Mouse (Mus musculus) embryo, embryonic 11 days (tissue): Measurements from ENCODE around the gene Clps.
A peak's percentile ranks its signal among the peaks of the same experiment; 100 is the strongest.

Source experiments
- DNase-seq: peaks from one replicate; pipeline ENCODE4 v3.0.0-alpha.2; 2015

The Clps gene

DNA sequence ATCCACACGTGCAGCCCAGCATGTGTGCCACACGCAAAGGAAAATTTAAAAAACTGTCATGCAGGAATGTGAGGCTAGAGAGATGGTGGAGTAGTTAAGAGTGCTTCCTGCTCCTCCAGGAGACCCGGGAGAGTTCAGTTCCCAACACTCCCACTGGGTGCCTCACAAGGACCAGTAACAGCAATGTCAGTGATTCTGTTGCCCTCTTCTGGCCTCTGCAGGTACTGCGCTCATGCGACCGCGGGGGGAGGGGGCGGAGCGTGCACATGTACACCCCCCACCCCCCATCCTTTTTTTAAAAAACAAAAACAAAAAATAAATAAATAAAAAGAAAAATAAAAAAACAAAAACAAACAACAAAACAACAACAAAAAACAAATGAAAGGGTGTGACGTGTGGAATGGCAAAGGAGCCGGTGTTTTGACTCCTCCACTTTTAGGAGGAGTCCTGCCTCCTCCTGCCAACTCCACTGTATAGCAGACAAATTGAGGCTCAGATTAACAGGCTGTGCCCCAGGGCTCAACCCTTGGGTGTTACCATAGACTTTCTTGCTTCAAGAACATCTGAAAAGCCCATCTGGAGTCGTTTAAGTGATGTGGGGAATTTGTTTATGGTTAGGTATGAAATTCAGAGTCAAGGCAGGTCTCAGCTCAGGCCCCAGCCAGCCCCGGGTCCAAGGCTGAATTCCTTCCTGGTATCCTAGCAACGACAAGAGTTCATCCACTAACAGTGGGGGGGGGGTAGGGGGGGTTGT lies 7.3 kb downstream of the Clps start:
- DNase-seq = peak; percentile 82

DNA sequence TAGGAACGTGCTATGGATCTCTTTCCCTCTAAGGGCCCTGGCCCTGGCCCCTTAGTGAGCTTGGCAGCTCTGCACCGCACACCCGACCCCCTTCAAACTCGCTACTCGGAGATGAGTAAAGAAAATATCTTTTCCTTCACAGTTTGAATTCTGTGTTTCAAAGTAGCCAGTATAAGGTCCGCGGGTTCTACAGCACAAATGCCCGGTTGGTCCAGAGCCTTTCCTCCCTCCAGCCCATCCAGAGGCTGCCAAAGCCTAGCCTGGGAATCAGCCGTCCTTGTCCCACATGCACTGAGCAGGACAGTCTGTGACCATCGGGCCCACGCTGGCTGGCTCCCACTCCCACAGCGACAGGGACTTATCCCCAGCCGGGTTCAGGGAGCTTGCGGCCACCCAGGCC lies 11.5 kb downstream of the Clps start, which contains the start of gene Clpsl2:
TSS of gene Clpsl2 (plus strand) at position 301 of the 400 bp plus-strand sequence.
- no peak for DNase-seq

DNA sequence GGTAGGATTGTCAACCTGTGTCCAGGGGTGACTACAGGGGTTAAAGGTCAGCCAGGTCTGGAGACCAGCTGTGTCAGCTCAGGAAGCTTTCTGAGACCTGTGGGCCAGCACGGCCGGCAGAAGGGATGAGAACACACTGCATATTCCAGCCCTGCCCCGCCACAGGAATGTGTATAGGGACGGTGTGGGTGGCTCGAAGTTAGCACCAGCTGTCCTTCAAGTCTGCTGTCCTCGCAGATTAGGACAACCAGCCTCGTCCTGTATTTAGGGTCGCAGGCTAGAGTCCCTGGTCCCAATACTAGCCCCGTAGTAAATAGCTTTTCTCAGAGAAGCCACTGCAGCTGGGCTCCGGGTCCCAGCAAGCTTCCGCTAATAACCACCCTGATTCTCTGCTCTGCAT lies 12.0 kb downstream of the Clps start:
- DNase-seq = no peak

DNA sequence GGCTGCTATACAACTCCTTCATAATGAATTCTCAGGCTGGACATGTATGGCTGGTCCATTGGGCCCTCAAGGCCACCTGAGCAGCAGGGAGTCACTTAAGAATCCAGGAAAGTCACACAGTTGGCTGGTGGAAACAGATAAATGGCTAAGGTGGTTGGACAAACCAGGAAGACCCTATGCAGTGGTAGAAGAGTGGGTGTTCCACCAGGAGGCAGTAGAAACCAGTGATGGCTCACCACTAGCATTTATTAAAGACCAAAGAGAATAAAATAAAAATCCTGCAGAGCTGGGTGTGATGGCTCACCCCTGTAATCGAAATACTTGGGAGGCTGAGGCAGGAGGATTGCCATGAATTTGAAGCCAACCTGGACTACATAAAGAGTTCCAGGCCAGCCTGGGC lies 13.6 kb downstream of the Clps start:
- DNase-seq = no peak

DNA sequence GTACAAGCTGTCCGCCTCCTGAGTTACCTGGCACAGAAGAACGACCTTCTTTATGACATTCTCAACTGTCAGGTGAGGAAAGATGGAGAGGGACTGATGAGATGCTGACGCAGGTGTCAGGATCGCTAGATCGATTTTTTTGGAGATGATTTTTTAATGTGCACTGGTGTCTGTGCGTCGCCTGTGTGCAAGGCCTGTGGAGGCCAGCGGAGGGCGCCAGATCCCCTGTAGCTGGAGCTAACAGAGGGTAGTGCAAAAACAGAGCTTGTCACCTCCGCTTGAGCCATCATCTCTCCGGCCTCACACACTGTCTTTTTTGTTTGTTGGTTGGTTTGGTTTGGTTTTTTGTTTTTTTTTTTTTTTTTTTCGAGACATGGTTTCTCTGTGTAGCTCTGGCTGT lies 22.7 kb downstream of the Clps start:
- DNase-seq = no peak

DNA sequence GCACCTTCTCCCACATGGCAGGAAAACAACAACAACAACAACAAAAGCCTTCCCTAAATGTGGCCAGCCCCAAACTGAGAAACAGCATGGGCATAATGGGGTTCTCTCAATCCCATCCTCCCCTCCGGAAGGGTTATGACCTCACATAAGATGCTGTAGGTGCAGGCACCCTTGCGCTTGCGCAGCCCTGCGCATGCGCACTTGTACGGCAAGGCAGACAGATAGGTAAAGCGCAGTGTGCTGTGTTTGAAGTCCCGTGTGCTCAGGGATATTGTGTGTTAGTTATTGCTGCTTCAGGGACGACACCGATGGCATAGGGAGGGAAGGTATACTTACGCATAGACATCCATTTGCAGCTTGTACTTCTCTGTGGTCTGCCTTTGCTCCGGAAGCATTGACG lies 27.2 kb downstream of the Clps start:
- no peak for DNase-seq

DNA sequence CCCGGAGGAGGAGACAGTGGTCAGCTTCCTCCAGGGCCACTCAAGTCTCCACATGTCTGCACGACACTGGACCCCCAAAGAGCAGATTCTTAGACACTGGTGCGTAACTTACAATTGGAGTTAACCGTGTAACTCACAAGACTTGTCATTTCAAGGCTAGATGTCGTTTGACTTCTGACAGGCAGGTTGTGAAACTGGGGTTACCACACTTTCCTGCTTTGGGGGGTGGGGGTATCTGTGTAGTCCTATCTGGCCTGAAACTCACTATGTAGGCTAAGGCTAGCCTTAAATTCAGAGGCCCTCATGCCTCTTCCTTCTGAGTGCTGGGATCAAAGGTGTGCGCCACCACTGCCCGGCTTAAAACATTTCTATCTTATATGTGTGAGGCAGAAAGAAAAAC lies 28.0 kb downstream of the Clps start:
- DNase-seq = no peak

DNA sequence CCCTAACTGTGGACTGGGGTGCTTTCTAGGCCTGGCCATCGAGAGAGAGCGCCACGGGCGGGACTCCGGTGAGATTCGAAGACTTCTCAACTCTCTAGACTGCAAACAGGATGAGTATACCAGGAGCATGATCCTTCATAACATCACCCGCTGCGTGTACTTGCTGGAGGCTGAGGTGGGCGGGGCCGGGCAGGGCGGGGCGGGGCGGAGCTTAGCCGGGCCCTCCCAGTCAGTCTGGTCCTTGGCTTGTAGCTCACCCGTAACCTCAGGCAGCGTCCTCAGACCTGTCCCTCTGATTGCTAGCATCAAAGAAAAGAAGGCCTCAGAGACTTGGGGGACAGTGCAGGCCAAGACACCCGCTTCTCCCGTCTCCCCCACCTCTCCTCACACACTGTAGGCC lies 28.6 kb downstream of the Clps start:
- peak; percentile 39 for DNase-seq

DNA sequence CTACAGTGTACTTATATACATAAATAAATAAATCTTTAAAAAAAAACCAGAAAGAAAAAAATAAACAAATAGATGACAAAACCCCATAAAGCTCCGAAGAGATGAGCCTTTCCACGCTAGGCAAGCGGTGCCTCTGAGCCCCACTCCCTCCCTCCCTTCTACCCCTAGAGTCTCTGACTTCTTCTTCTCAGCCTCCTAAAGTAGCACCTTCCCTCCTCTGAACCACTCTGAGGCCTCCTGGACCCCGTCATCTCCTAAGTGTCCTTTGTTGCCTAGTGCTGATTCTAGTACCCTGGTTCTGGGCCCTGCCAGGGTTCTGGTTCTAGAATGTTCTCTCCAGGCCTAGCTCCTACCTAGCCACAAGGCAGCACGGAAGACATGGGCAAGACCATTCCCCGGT lies 30.1 kb downstream of the Clps start, which contains the start of gene Armc12:
TSS of gene Armc12 (plus strand) at position 301 of the 400 bp plus-strand sequence.
- DNase-seq = no peak

DNA sequence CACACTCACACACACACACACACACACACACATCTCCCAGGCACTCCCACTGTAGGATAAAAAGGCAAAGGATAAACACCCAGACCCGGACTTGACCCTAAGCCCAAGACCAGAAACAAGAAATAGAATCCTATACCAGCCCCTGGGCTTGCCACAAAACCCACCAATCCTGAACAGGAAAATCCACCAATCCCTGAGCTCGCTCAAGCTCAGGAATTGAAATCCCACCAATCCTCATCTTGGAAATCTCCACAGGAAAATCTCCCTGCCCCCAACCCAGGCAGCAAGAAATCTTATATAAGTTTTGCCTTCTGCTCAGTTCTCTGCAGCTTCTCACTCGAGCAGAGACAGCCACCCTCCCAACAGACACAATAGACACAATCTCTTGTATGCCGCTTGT lies 31.4 kb downstream of the Clps start:
- no peak for DNase-seq

DNA sequence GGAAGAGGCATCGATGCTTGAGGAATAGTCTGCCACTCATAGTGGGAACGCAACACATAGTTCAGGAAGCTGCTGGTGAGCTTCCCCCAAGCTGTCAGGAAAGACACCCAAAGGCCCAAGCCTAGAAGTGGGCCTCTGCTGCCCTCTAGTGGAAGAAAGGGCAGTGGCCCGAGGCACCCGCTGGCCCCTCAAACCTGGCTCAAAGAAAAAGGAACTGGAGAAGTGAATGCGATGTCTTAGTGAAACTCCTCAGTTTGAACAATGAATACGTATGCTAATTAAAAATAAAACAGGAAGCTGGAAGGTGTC lies 32.6 kb downstream of the Clps start:
- DNase-seq = peak; percentile 88

DNA sequence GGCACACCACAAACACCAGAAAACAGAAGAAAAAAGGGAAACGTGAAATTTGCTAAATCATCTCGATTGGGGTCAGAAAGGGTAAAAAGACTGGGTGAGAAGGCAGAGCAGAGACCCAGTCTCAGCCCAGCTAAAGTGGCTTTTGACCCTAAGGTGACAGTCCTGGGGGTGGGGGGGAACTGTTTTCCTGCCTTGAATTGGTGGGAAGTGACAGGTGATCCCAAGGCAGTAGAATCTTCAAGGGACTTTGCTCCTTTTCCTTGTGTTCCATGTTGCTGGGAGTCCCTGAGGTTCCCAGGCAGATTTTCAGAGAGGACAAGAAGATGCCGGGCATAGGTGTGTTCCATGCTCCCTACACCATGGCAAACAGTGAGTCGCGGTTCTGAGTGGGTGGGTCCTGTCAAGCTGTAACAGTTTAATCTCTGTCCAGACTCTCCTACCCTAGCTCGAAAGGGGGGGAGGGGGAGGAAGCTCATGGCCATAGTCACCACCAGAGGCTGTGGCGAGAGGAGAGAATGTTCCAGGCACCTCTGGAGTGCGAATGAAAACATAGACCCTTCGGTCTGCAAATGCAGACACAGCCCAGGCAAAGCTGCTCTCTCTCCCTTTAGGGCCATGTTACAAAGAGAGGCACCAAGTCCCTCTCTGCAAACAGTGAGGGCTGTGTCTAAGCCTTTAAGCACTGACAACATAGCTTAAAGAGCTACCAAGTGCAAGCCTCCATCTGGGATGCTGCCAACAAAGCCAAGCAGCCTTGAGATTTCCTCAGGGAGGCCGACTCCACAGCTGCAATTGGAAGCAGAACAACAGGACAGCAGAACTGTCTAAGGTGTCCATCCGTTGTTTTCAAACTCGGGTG lies 33.2 kb downstream of the Clps start:
- no peak for DNase-seq

DNA sequence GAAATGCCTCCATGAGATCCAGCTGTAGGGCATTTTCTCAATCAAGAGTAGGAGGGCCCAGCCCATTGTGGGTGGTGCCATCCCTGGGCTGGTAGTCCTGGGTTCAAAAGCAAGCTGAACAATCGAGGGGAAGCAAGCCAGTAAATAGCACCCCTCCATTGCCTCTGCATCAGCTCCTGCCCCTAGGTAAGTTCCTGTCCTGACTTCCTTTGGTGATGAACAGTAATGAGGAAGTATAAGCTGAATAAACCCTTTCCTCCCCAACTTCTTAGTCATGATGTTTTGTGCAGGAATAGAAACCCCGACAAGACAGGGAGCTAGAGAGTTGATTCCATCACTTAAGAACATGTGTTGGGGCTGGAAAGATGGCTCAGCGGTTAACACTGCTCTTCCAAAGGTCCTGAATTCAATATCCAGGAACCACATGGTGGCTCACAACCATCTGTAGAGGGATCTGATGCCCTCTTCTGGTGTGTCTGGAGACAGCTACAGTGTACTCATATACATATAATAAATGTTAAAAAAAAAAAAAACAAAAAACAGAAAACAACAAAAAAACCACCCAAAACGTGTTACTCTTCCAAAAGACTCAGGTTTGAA lies 35.6 kb downstream of the Clps start:
- no peak for DNase-seq

DNA sequence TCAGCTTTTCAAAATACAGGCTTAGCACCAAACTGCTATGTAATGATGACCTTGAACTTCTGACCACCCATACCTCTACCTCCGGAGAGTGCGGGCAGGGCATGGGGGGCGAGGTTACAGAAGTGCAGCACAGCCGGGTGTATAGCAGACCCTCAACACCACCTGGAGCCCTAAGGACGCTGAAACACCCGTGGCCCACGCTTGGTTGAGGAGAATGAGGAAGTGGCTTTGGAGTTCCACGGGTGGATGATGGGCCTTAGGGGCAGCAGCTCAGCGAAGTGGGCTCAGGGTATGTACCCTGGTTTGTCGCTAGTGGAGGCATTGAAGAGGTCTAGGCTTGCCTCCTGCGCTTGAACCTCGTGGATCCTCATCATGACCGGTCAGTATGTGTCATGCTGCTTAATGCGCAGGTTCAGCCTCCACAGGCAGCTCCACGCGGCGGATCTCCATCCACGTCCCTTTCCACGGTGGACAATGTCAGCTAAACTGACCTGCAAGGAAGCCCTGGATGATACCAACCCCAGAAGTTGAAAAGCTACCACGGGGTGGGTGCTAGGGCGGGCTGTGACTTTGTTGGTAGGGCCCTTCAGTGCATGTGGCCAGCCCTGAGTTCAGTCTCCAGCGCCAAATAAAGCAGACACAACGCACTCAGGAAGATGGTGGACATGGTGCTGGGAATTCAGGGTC lies 36.4 kb downstream of the Clps start:
- no peak for DNase-seq

DNA sequence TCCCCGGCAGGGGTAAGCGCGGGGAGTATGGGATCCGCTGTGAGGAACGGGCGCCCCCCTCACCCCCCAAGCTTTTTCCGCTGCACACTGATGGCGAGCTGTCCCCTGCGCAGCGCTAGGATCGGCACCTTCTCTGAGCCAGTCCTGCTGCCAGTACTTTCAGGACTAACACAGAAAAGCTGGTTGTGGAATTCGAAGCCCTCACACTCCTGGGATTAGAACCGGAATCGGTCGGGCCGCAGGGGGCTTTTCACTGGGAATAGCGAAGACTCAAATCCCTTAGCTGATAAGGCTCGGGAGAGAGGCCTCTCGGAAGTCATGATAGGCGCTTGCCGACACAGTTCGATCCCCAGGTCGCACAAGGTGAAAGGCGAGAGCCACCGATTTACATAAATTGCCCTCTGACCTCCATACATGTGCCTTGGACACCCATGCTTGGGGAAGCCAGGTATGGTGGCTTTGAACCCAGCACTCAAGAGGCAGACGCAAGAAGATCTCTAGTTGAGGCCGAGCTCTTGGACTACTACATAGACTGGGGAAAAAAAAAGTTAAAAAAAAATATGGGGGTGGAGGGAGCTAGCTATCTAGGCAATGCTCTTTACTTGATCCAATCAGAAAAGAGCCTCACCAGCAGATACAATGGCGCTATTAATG lies 37.1 kb downstream of the Clps start:
- no peak for DNase-seq

DNA sequence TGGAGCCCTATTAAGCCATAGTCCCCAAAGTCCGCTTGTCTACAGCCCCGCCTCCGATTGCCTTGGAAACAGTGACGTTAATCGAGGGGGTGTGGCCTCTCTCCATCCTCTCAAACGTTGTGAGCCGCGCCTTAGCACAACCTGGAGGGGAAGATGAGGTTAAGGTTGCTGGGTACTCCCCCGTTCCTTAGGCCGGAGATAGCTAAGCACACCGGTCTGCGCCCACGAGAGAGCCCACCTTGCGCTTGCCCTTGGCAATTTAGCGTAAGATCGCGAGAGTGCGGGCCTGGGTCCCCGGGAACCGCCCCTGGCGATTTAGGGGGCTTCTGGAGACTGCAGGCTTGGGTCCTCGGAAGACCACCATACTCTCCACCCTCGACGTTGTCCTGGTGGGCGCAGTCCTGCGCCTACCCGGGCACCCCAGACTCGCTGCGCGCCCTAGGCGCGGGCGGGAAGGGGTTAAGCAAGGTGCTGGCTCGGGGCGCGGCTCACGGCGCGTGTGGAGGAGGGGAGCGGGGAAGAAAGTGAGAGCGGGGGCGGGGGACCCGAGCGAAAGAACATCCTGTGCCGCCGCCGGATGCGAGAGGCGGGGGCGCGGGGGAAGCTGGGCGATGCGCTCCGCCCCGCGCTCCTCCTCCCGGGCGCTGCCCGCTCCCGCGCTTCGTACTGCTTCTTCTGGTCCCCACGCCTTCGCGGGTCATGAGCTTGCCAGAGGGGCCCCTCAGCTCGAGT lies 37.8 kb downstream of the Clps start:
- DNase-seq = peak; percentile 94

DNA sequence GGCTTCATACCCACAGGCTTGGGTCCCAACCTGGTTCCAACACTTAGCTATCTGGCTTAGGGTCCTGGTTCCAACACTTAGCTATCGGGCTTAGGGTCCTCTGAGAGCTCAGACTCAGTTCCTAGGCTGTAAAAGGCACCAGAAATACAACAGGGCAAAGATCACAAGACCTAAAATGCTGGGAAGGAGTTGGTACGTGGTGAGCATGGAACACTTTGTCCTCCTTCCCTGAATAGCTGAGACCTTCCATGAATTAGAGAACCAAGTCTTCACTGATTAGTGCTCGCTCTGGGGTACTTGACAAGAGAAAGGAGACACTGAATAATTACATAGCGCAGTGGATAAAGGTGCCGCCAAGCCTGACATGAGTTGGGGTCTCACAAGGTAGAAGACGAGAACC lies 38.6 kb downstream of the Clps start:
- DNase-seq = no peak

DNA sequence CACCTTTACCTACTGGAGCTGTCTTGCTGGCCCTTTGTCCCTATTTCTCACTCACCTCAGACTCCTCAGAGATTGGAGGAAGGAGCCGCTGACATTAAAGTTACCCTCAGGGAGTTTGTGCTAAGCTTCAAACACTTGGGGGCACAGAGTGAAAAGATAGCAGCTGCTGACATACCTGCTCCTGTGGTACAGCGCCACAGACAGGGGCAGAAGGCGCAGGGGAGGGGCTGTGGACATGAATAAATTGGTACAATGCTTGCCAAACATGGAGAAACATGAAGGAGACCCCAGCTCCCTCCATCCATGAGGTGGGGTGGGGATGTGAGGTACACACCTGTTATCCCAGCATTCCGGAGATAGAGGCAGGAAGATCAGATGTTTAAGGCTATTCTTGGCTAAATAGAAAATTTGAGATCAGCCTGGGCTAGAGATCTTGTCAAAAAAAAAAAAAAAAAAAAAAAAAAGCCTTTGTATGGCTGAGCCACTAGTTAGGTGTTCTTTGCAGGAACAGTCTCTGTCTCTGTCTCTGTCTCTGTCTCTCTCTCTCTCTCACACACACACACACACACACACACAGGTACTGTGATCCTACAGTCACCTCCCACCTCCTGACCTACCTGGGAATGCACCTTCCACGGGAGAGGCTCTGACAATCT lies 39.4 kb downstream of the Clps start:
- DNase-seq = no peak

DNA sequence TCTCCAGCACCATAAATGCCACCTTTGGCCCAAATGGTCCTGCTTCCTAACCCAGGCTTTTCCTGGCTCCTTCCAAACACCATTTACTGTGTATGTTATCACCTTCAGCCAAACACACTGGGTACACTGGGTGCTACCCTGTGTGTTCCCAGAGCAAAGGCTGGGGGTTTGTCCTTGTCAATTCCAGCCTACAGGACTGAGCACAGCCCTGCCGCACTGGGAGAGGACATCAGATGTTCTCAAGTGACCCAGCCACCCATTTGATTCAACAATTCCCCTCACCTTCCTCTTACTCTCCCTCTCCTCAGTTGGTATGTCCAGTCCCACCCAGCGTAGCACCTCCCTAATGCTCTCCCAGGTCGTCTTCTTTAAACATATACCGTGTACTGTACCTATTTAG lies 40.0 kb downstream of the Clps start:
- no peak for DNase-seq

DNA sequence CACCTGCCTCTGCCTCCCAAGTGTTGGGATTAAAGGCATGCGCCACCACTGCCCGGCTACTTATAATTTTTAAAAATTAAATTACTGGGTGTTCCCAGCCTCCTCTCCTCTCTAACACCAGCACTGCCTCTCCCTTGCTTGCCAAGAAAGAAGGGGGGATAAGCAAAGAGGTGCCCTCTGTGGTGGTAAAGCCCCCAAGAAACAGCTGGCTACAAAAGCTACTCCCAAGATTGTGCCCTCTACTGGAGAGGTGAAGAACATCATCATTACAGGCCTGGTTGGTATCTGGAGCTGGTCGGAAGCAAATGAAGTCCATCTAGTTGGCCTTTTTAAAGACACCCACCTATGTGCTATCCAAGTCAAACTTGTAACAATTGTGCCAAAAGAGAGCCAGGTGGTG lies 40.7 kb downstream of the Clps start:
- no peak for DNase-seq

DNA sequence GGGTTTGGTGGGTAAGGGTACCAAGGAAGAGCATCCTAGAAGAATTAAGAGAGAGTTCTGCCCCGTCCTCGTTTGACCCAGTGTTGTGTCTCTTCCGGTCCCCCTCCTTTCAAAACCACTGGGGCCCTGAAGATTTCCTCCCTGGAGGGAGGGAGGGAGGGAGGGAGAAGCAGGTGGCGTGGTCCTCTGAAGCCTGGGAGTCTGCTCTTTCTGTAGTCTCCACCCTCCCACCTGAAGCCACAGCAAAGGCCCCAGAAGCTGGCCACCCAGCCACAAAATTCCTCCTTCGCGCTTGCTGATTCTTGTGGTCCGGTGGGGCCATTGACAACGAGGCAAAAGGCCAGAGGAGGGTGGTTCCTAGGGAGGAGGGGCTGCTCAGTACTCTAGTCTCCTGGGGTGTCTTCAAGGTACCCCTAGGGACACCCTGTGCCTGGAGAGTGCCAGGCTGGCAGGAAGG lies 41.9 kb downstream of the Clps start:
- no peak for DNase-seq
